Mouse (Mus musculus) frontal cortex, postnatal 10 days (tissue): ENCODE measurements at regions not wholly inside any gene's neighbourhood (a gene's known extent, or its start where the extent isn't known, plus 50 kb on each side); places are given as distances from the start of the nearest gene placed in this dataset.

Source experiments
- DNase-seq, 2 experiments: peaks; one replicate each; pipeline ENCODE4 v3.0.0; 2022; ENCODE audit warnings: low spot score in 2 of 2, mixed read lengths in 1 of 2

GRCm38 (mm10) chr5:133113183-133113582, 570.0 kb upstream of the Auts2 start:
- DNase-seq = no peak

DNA sequence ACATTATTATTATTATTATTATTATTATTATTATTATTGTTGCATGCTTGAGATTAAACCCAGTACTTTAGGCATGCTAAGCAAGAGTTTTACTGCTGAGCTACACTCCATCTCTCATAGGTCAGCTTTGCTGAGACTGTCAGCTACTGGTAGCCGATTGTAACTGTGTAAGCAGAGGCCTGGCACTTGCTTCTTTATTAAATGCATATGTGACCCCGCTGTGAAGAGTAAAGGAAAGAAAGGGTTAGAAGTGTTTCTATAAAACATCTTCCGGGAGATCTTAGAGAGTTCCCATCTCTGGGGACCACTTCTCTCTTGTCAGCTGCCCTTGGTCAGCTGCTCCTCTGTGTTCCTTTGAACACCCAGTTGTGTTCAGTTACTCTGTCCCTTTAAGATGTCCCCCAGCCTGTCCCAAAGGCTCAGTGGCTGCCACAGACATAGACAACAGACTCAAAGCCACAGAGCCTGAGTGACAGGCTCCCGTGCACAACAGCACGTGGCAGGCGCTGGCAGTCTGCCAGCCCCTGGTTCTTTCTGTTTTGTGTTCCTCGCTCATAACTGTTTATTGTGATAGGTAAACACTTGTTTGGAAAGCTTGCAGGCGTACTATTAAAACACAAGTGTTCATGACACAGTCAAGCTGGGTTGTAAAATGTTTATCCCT, 563.7 kb upstream of the Auts2 start:
- peak; percentile 11 to 12 for DNase-seq

GRCm38 (mm10) chr5:133096340-133096739, 553.2 kb upstream of the Auts2 start:
- no peak for DNase-seq

DNA sequence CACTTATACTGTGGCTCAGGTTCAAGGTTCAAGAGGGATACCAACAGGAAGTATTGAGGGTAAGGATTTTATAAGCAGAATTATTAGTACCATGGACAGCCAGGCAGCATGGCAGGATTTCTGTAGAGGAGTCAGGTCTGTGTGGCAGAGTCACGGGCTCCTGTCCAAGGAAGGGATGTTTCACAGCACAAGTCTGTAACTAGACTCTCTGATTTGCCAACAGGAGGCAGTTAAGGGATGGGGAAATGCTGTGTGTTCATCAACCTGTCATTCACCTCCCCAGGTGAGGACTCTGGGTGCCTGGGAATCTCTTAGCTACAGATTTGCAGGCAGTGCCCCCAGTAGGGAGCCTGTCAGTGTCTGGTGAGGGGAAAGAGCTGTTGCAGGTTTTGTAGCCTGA, 541.7 kb upstream of the Auts2 start:
- no peak for DNase-seq

DNA sequence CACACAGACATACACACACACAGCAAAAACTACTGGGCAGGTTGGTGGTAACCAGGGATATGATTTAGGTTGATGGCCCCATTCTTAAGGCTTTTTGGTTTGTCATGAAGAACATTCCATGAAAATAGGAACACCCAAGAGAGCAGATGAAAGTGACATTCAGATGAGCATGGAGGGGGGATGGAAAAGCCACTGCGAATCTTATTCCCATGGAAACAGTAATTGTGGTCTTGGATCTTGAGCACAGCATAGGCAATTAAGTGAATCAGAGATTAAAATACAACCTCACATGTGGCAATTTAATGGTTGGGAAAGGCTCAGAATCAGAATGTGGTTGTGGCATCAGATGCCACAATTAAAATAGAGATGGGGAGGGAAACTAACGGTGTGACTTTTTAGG, 537.6 kb upstream of the Auts2 start:
- peak; percentile 11 to 17 for DNase-seq

- no peak for DNase-seq
Measured at GRCm38 (mm10) chr5:133078916-133079315, 535.8 kb upstream of the Auts2 start.

DNA sequence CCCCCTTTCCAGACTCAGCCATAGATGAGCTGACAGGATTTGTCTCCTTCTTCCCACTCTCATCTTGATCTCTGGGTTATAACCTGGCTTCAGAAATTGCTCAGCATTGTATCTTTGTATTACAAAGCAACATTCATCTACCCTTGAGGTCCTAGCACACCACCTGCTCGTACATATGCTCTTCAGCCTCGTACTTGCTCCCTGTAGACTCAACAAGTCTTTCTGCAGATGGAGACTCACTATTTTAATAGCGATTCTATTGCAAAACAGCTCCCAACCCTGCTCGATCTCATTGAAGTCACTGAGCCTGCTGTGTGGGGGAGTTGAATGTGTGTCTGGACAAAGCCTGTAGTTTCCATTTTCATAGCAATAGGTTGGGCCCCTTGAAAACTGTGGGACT, 535.2 kb upstream of the Auts2 start:
- no peak for DNase-seq

GRCm38 (mm10) chr5:133073317-133073716, 530.2 kb upstream of the Auts2 start:
- DNase-seq = no peak

- DNase-seq = no peak
Measured at GRCm38 (mm10) chr5:133070141-133070540, 527.0 kb upstream of the Auts2 start.

- DNase-seq = no peak
Measured at GRCm38 (mm10) chr5:133062481-133062880, 519.3 kb upstream of the Auts2 start.

- DNase-seq = no peak
Measured at GRCm38 (mm10) chr5:133047456-133047855, 504.3 kb upstream of the Auts2 start.

GRCm38 (mm10) chr5:133045637-133046036, 502.5 kb upstream of the Auts2 start:
- DNase-seq = no peak

DNA sequence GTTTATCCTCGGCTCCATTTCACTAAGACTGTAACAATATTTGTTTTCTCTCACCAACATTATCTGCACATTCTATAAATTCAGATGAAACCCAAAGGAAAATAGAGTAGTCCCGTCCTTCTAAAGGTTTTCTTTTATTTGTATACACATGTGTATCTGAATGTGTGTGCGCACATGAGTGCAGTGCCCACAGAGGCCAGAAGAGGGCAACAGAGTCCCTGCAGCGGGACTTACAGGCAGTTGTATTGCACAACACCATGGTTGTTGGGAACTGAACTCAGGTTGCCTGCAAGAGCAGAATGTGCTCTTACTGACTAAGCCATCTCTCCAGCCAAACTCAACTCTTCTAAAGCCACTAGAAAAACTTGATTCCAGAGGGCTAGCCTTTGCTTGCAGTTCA, 484.4 kb upstream of the Auts2 start:
- DNase-seq = no peak

DNA sequence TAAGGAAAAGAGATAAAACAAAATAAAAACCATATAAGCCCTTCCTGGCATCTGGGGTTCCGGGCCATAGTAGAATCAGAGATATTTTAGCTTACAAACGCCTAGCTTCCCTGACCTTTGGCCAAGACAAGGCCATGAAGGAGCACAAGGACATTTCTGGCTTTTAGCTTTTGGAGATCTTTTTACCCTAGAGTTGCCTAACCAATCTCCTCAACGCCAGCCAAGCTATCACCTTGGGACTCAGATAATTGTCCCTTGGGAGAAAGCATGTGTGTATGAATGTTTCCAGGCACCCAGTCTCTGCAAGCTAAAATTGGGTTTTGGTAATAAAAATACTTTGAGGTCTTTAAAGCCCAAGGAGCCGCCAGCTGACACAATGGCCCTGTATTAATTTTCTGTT, 482.0 kb upstream of the Auts2 start:
- no peak for DNase-seq

DNA sequence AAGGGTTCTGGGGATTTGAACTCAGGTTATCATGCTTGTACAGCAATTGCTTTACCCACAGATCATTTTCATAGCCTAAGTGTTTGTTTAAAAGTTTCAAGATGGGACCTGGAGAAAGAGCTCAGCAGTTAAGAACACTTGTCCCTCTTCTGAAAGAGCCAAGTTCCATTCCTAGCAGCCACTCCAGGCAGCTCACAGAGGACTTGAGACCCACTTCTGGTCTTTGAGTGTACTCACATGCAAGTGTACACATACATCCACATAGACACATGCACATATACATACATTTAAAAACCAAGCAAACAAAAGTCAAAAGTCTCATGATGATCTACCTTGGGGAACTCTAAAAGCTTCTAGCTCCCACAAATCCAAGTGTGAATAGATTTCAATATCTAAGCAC, 477.7 kb upstream of the Auts2 start:
- DNase-seq = no peak

DNA sequence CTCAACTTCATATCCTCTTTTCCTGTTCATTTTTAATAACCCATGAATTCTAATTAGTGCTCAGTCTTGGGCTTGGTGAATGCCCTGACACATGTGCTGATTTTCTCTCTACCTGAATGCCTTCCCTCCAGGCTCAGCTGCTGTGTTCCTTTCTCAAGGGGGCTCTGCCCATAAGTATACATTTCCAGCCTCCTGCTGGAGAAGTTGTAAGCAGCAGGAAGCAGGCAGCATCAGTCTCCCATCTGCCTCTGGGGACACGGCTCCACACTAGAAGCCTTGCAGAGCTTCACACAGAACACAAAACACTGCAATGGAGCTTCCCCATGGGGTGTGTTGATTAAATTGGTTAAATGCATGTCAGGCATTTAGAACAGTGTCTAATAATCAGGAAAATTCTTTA, 477.0 kb upstream of the Auts2 start:
- DNase-seq = no peak

DNA sequence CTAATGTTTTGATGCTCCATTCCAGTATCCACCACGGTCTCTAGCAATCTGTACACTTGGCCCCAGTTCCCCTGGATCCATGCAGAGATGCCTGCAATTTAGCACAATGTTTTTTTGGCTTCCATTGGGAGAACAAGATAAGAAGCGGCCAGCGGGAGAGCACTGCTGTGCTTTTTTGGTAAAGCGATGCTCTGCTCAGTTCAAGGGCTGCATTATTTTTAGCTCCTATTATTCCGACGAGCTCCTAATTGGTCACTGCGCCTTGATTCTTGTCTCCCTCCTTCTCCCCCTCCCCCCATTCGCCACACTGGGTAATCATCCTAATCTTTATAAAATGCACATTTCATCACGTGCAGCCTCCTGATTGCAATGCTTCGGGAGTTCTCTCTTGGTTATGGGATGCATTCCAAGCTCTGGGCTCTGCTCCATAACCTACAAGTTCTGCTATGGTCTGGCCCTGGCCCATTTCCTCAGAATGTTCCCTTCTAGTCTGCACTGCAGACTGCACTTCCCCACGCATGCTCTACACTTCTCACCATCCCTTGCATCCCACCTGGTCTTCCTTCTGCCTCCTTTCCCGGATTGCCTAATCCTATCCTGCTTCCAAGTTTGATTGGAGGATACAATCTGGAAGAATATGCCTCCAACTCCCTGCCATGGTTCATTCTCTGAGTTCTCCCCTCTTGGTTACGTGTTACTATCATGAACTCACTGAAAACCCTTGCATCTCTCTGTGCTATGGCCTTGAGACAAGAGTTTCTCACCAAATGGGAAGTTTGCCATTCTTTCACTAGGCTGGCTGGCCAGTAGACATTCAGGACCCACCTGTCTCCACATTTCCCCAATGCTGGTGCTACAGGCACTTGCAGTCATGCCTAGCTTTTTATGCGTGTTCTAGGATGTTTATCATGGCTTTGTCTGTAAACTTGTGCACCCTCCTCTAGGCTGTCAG, 467.8 kb upstream of the Auts2 start:
- peak; percentile 16 to 37 for DNase-seq

GRCm38 (mm10) chr5:132982866-132983265, 439.7 kb upstream of the Auts2 start:
- DNase-seq = no peak

- no peak for DNase-seq
Measured at GRCm38 (mm10) chr5:132979013-132979412, 435.9 kb upstream of the Auts2 start.

DNA sequence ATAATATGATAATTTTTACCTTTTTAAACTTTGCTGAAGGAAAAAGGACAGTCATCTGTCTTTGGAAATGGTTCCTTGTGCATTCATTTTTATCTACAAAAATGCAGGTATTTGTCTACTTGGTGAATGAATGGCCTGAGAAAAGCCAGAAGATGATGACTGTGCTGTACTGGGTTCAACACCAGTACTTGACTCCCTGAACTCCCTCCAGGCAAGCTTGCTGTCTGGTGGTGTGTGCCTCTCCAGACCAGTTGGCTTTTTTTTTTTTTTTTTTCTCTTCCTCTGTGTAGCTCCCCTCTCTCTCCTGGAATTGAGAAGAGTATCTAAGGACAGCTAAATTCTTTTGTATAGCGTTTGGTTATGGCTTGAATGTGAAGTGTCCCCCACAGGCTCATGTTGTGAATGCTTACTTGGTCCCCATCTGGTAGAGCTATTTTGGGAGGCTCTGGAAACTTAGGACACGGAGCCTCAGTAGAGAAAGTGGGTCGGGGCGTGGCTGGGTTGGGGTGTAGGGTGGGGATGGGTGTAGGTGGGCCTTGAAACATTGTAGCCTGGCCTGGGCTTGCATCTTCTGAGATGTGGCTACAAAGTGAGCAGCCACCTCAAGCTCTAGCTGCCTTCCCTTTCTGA, 432.3 kb upstream of the Auts2 start:
- DNase-seq = no peak

DNA sequence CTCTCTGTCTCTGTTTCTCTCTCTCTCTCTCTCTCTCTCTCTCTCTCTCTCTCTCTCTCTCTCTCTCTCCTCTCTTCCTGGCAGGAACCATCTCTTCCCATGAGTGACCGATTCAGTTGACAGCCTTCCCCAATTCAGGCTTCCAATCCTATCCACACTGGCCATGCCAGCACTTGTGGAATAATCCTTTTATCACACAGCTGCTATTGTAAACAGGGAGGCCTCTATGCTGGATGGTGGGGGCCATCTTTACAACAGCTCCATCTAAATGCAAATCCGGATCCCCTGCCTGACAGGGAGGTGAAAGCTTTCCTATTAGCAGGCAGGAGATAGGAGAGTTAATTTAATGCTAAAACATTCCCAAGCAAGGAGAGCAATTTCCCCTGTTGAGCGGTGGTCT, 431.7 kb upstream of the Auts2 start:
- no peak for DNase-seq

DNA sequence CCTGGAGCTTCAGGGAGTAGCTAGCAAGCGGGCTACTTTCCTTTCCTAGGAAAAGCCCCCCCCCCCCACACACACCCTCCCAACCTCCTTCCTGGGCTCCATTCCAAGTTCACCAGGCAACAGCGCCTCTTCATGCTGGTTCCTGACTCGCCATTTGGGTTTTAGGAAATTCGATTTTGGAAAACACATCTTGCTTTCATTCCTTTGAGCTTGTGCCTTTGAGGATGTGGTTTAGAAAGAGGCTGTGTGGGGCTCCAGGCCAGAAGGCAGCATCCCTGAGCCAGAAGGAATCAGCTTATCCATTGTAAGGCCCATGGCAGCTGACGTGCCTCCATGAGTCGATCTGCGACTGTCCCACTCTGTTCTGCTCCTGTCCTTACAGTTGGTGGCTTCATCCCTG, 427.9 kb upstream of the Auts2 start:
- DNase-seq = peak in 1 of 2 experiments; percentile 10

DNA sequence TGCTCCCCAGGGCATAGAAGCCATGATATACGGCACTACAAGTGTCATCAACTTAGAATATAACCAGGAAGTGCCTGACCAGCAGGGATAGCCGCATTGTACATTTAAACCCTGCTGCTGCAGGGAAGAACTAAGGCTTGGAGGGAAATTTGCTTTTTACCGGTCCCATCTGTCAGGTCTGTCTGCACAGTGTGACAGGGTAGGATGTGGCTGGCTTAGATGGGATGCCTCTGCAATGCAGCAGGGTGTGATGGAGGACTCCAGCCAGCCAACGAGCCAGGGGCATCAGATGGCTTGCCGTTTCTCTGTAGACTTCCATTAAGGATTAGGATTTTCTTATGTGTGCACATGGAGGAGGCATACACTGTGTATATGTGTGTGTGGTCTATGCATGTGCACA, 426.2 kb upstream of the Auts2 start:
- no peak for DNase-seq
